Mouse (Mus musculus): ENCODE measurements around the gene Cntn6. TPM values are rescaled to one million over a fixed set of nuclear protein-coding genes. Genes with fewer than 3 reads are reported as not detected.

Gene Cntn6
- polyA plus RNA-seq, 1 experiment = 0.09 TPM

DNA sequence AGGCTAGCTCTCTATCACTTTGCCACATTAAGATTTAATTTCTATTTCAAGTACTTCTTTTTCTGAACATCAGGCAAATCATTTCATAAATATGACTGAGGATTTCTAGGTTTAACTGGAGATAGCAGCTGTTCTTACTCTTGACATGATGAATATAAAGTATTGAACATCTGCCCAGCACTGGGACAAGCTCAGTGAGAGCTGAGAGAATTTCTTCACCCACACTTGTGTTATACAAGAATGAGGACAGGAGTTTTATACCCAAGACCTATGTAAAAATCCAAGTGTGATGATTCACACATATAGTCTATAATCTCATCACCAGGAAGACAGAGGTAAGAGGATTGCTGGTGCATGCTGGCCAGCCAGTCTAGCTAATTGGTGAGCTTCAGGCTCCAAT, 393.2 kb downstream of the Cntn6 start:
- no peaks in the 10 kb centered on the region for H3K27me3 ChIP-seq (replicated peaks; ENCODE audit: control insufficient read depth, insufficient read depth, low read length)
- no peak overlapping the region for H3K4me3 ChIP-seq (ENCODE audit: insufficient read depth, low read depth, low read length)
- no peak overlapping the region for H3K27ac ChIP-seq (ENCODE audit: insufficient read depth, low read depth, low read length)
- H3K36me3 ChIP-seq (ENCODE audit: control insufficient read depth, insufficient read depth, low read length) = no peaks in the 10 kb centered on the region
- TF ChIP-seq CTCF (conservative IDR thresholded peaks at IDR 0.05; ENCODE audit: insufficient read depth, insufficient read length, low read depth, low read length) (no peak), POLR2A (IDR thresholded peaks at IDR 0.05; ENCODE audit: low read depth, low read length) (no peak)
- no peak for DNase-seq
- no peaks in the 10 kb centered on the region for H3K4me1 ChIP-seq (ENCODE audit: control insufficient read depth, insufficient read depth, low read length)

DNA sequence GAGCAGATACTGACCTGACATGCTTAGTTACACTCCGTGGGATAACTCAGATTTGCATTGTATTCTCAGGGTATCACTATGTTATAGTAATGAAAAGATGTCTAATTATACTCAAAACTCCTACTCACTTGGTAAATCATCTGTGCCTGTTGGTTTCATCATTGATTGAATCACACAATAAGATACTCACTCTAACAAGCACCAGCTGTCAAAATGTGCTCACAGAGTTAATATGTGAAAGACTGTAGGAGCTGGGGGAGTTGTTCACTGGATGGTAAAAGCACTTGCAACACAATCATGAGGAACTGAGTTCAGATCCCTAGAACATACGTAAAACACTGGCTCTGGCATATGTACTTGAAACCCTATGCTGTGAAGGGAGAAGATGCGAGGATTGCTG, 398.5 kb downstream of the Cntn6 start:
- H3K36me3 ChIP-seq (ENCODE audit: control insufficient read depth, insufficient read depth, low read length) = no peaks in the 10 kb centered on the region
- 58% methylated on average over 3 of the region's 3 CpGs for WGBS

More for the DNA sequence above, 398.5 kb downstream of the Cntn6 start:
- no peaks in the 10 kb centered on the region for H3K4me1 ChIP-seq (ENCODE audit: control insufficient read depth, insufficient read depth, low read length)
- no peak overlapping the region for H3K27ac ChIP-seq (ENCODE audit: insufficient read depth, low read depth, low read length)
- H3K4me3 ChIP-seq (ENCODE audit: insufficient read depth, low read depth, low read length) = no peak overlapping the region
- no peak for DNase-seq
- TF ChIP-seq POLR2A (IDR thresholded peaks at IDR 0.05; ENCODE audit: low read depth, low read length) = no peak
- H3K27me3 ChIP-seq (replicated peaks; ENCODE audit: control insufficient read depth, insufficient read depth, low read length) = no peaks in the 10 kb centered on the region

All from kidney, adult 2 months (tissue).